Mouse (Mus musculus): ENCODE results near the gene Igf2r. TPM values are rescaled to one million over a fixed set of nuclear protein-coding genes. Genes with fewer than 3 reads are reported as not detected.
A peak's percentile ranks its signal among the peaks of the same experiment; 100 is the strongest.

The Igf2r gene
- polyA plus RNA-seq, 1 experiment from 2014 or later = 77.5 TPM

- peaks cover 99% of the 10 kb centered on the region for H3K79me2 ChIP-seq (ENCODE audit: inconsistent target)
- WGBS (ENCODE audit: missing documents) = 88% methylated on average over 2 of the region's 2 CpGs
- H3K36me3 ChIP-seq (ENCODE audit: inconsistent target) = no peaks in the 10 kb centered on the region
- H3K4me3 ChIP-seq (ENCODE audit: inconsistent target) = no peak overlapping the region
- no peak overlapping the region for H3K27ac ChIP-seq
Observed at GRCm38 (mm10) chr17:12763412-12763811, 6.1 kb downstream of the Igf2r start.

- no peak overlapping the region for H3K4me3 ChIP-seq (ENCODE audit: inconsistent target)
- H3K27ac ChIP-seq = no peak overlapping the region
- WGBS (ENCODE audit: missing documents) = 93% methylated on average over 10 of the region's 10 CpGs
- H3K36me3 ChIP-seq (ENCODE audit: inconsistent target) = no peaks in the 10 kb centered on the region
- H3K79me2 ChIP-seq (ENCODE audit: inconsistent target) = peaks cover 88% of the 10 kb centered on the region
Observed at GRCm38 (mm10) chr17:12760355-12761146, 8.9 kb downstream of the Igf2r start.

GRCm38 (mm10) chr17:12759646-12760074, 9.8 kb downstream of the Igf2r start:
- 95% methylated on average over 8 of the region's 8 CpGs for WGBS (ENCODE audit: missing documents)
- Histone ChIP-seq H3K4me3 (ENCODE audit: inconsistent target) (no peak overlapping the region), H3K27ac (no peak overlapping the region), H3K79me2 (ENCODE audit: inconsistent target) (peaks cover 80% of the 10 kb centered on the region), H3K36me3 (ENCODE audit: inconsistent target) (no peaks in the 10 kb centered on the region)

- Histone ChIP-seq H3K36me3 (ENCODE audit: inconsistent target) (no peaks in the 10 kb centered on the region), H3K27ac (peak overlapping the region; percentile 99), H3K4me3 (ENCODE audit: inconsistent target) (no peak overlapping the region), H3K79me2 (ENCODE audit: inconsistent target) (peaks cover 72% of the 10 kb centered on the region)
- 89% methylated on average over 12 of the region's 12 CpGs for WGBS (ENCODE audit: missing documents)
Observed at GRCm38 (mm10) chr17:12758701-12759455, 10.6 kb downstream of the Igf2r start.

GRCm38 (mm10) chr17:12757990-12758389, 11.5 kb downstream of the Igf2r start:
- WGBS (ENCODE audit: missing documents) = 10% methylated on average over 5 of the region's 5 CpGs
- peak overlapping the region; percentile 99 for H3K27ac ChIP-seq

GRCm38 (mm10) chr17:12757161-12757560, 12.3 kb downstream of the Igf2r start:
- WGBS (ENCODE audit: missing documents) = 87% methylated on average over 6 of the region's 6 CpGs

More at GRCm38 (mm10) chr17:12757990-12758389, 11.5 kb downstream of the Igf2r start:
- Histone ChIP-seq H3K36me3 (ENCODE audit: inconsistent target) (no peaks in the 10 kb centered on the region), H3K79me2 (ENCODE audit: inconsistent target) (peaks cover 71% of the 10 kb centered on the region), H3K4me3 (ENCODE audit: inconsistent target) (no peak overlapping the region)

GRCm38 (mm10) chr17:12755951-12756350, 13.5 kb downstream of the Igf2r start:
- H3K27ac ChIP-seq = peak overlapping the region; percentile 99
- no peak overlapping the region for H3K4me3 ChIP-seq (ENCODE audit: inconsistent target)
- peaks cover 71% of the 10 kb centered on the region for H3K79me2 ChIP-seq (ENCODE audit: inconsistent target)
- 71% methylated on average over 4 of the region's 4 CpGs for WGBS (ENCODE audit: missing documents)
- H3K36me3 ChIP-seq (ENCODE audit: inconsistent target) = no peaks in the 10 kb centered on the region

More at GRCm38 (mm10) chr17:12757161-12757560, 12.3 kb downstream of the Igf2r start:
- Histone ChIP-seq H3K79me2 (ENCODE audit: inconsistent target) (peaks cover 71% of the 10 kb centered on the region), H3K36me3 (ENCODE audit: inconsistent target) (no peaks in the 10 kb centered on the region), H3K4me3 (ENCODE audit: inconsistent target) (no peak overlapping the region), H3K27ac (peak overlapping the region; percentile 99)

DNA sequence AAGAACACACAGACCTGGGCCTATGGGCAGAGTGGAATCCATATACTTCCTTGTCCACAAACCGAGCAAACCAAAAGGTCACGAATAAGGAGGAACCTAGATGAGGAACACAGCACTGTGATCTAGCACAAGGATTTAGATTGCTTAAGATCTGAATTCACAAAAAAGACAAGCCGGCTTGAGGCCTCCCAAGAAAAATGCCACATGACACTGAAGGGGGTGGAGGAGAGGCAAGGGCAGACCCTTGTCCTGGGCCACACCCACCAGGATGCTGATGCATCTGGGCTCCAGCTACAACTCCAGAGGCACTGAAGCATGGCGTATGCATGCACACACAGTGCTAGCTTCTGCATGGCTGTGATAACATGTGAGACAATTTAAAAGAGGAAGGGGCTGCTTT, 14.3 kb downstream of the Igf2r start:
- peaks cover 70% of the 10 kb centered on the region for H3K79me2 ChIP-seq (ENCODE audit: inconsistent target)
- no peaks in the 10 kb centered on the region for H3K36me3 ChIP-seq (ENCODE audit: inconsistent target)
- peak overlapping the region; percentile 99 for H3K27ac ChIP-seq
- H3K4me3 ChIP-seq (ENCODE audit: inconsistent target) = no peak overlapping the region
- WGBS (ENCODE audit: missing documents) = 20% methylated on average over 4 of the region's 4 CpGs

- 16% methylated on average over 3 of the region's 3 CpGs for WGBS (ENCODE audit: missing documents)
- Histone ChIP-seq H3K36me3 (ENCODE audit: inconsistent target) (no peaks in the 10 kb centered on the region), H3K27ac (peak overlapping the region; percentile 99), H3K4me3 (ENCODE audit: inconsistent target) (no peak overlapping the region), H3K79me2 (ENCODE audit: inconsistent target) (peaks cover 70% of the 10 kb centered on the region)
Observed at GRCm38 (mm10) chr17:12754243-12755007, 15.0 kb downstream of the Igf2r start.

DNA sequence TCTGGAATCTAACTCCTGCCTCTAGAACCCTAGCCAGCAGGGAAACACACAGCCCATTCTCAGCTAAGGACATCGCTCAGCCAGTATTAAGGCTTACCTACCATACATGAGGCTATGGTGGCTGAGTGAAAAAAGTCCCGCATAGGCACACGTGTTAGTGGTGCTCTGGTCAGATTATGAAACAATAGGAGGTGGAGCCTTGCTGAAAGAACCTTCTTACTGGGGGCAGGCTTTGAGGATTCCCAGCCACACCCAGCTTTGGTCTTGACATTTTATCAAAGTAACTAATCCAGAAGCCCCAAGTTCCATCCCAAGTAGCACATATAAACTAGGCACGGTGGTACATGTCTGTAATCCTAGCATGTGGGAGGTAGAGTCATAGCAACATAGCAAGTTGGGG, 16.4 kb downstream of the Igf2r start:
- WGBS (ENCODE audit: missing documents) = 80% methylated on average over 4 of the region's 4 CpGs
- peaks cover 75% of the 10 kb centered on the region for H3K79me2 ChIP-seq (ENCODE audit: inconsistent target)
- H3K36me3 ChIP-seq (ENCODE audit: inconsistent target) = no peaks in the 10 kb centered on the region
- no peak overlapping the region for H3K4me3 ChIP-seq (ENCODE audit: inconsistent target)
- peak overlapping the region; percentile 99 for H3K27ac ChIP-seq

- no peak overlapping the region for H3K4me3 ChIP-seq (ENCODE audit: inconsistent target)
- 93% methylated on average over 4 of the region's 4 CpGs for WGBS (ENCODE audit: missing documents)
- no peak overlapping the region for H3K27ac ChIP-seq
- H3K79me2 ChIP-seq (ENCODE audit: inconsistent target) = peaks cover 79% of the 10 kb centered on the region
- H3K36me3 ChIP-seq (ENCODE audit: inconsistent target) = no peaks in the 10 kb centered on the region
Observed at GRCm38 (mm10) chr17:12751641-12752040, 17.8 kb downstream of the Igf2r start.

GRCm38 (mm10) chr17:12751218-12751617, 18.2 kb downstream of the Igf2r start:
- Histone ChIP-seq H3K36me3 (ENCODE audit: inconsistent target) (no peaks in the 10 kb centered on the region), H3K27ac (no peak overlapping the region), H3K4me3 (ENCODE audit: inconsistent target) (no peak overlapping the region), H3K79me2 (ENCODE audit: inconsistent target) (peaks cover 79% of the 10 kb centered on the region)
- WGBS (ENCODE audit: missing documents) = 89% methylated on average over 4 of the region's 4 CpGs

- Histone ChIP-seq H3K36me3 (ENCODE audit: inconsistent target) (no peaks in the 10 kb centered on the region), H3K79me2 (ENCODE audit: inconsistent target) (peaks cover 81% of the 10 kb centered on the region), H3K4me3 (ENCODE audit: inconsistent target) (no peak overlapping the region), H3K27ac (no peak overlapping the region)
- WGBS (ENCODE audit: missing documents) = 90% methylated on average over 9 of the region's 9 CpGs
Observed at GRCm38 (mm10) chr17:12750591-12751170, 18.8 kb downstream of the Igf2r start.
